Mouse (Mus musculus) E14TG2a.4 (cell line): Measurements from ENCODE around the gene Sema5a.

Source experiments
- CTCF ChIP-seq: conservative IDR thresholded peaks from 2 replicates; pipeline ENCODE4 v1.5.1; 2014; ENCODE audit warnings: low read length
- NANOG ChIP-seq: IDR thresholded peaks from 2 replicates; pipeline ENCODE4 v1.6.1; 2014; ENCODE audit warnings: borderline replicate concordance, low read length, mixed read lengths
- POU5F1 ChIP-seq: IDR thresholded peaks from 2 replicates; pipeline ENCODE4 v1.6.1; 2014; ENCODE audit warnings: low read length, borderline replicate concordance

DNA sequence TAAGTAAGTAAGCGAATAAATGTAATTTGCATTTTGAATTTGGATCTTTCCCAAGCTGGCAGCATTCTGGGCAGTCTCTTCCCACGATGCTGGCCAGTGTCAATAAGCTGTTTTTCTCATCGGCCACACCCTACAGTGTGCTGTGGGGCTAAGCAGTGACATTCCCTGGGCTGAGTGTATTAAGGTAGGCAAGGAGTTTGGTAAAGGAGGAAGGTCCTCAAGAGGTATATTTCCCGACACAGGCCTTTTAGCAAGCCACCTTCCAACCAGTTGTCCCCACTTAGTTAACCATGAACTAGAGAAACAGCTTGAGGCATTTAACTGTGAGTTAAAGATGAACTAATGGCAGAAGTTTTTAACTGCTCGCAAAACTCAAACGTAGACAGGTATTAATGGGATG lies 18.2 kb upstream of the Sema5a start:
- no peak for TF ChIP-seq CTCF
- no peak for TF ChIP-seq POU5F1
- no peak for TF ChIP-seq NANOG
